Mouse (Mus musculus): ENCODE data around the gene Cfap61. TPM values are rescaled to one million over a fixed set of nuclear protein-coding genes. Genes with fewer than 3 reads are reported as not detected.

Cfap61 gene
- polyA plus RNA-seq, 1 experiment, result not detected

DNA sequence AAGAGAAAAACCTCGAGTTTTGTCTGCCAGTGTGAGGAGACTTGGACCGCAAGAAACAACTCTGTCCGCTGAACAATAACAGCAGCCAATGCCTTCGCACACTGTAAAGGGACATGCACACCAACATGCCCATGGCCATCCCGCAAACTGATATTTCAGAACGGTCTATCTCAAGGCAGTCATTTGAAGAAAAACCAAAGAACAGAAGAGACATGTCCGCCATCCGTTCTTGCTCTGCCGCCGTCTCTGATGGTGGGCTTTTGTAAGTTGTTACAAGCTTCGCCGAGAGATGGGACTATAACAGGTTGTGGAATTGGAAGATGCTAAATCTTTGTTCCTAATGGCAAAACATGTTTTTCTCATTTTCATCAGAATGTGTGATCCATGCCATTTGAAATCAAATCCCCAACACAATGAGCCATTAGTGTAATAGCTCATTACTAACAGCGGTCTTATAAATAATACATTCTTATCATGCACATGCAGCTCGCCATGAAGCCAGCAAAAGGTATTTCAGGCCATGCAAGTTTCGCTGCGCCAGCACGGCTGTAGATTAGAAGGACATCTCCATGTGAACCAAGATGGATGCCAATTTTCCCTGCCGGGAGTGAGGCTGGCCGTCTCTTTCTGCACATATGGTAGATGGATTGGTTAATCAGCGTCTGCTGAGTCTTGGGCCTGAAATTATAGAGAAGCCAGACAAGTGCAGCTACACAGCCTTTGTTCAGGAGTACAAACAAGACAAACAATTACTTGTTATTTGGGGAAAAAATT lies 36.8 kb downstream of the Cfap61 start:
- no peaks in the 10 kb centered on the region for H3K4me1 ChIP-seq (ENCODE audit: control insufficient read depth, insufficient read depth, insufficient read length, low read length)
- H3K27ac ChIP-seq (replicated peaks; ENCODE audit: low read depth, low read length), result no peak overlapping the region
- H3K4me3 ChIP-seq (ENCODE audit: insufficient read depth, low read depth, low read length), result no peak overlapping the region

DNA sequence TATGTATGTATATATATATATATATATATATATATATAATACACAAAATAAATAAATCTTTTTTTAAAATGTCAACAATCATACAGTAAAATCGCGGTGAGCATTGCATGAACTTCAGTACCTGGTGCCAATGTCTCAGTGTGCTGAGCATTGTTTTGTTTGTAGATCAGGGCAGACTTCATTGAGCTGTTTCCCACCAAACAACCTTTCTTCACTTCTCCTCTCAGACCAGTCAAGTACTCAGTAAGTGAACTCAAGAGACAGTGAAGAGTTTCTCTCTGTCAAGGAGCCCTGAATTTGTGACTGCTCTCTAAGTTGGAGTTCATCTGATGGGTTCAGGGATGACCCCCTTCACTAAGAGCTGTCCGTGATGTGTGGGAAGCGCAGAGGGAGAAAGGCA lies 38.0 kb downstream of the Cfap61 start:
- Histone ChIP-seq H3K4me3 (ENCODE audit: insufficient read depth, low read depth, low read length) (no peak overlapping the region), H3K27ac (replicated peaks; ENCODE audit: low read depth, low read length) (no peak overlapping the region), H3K4me1 (ENCODE audit: control insufficient read depth, insufficient read depth, insufficient read length, low read length) (no peaks in the 10 kb centered on the region)

DNA sequence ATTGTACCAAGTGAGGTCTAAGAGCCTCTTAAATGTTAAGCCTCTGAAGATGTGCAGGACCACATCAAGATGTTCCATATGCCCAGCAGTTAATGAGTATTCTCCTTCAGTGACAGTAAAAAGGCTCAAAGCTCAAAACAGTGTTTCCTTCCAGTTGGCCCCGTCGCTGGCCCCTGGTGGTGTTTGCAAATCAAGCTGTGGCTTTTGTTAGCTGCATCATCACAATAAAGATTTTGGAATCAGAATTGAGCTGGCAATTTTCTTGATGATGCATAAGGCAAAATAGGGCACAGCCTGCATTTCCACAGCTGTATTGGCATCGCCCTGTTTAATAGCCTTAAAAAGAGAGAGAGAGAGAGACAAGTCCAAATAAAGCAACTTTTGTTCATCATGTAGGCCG lies 45.0 kb downstream of the Cfap61 start:
- H3K4me3 ChIP-seq (ENCODE audit: insufficient read depth, low read depth, low read length), result no peak overlapping the region
- H3K27ac ChIP-seq (replicated peaks; ENCODE audit: low read depth, low read length), result no peak overlapping the region
- H3K4me1 ChIP-seq (ENCODE audit: control insufficient read depth, insufficient read depth, insufficient read length, low read length), result no peaks in the 10 kb centered on the region

DNA sequence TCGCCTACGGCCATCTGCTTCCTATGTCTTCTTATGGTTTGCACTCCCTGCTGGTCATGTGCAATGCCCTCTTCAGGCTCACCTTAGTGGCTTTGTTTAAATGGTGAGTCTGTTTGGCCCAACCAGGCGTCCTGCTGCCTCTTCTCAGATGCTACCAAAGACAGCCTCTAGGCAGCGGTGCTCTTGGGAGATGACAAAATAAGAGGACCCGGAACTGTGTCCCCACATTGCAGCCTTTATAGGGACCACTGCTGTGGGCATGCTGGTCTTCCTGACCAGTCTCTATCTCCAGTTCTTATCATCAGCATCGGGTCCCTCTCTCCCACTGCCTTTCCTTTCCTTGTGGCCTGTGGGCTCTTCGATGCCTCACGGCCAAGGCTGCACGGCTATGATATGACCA lies 46.3 kb downstream of the Cfap61 start:
- Histone ChIP-seq H3K27ac (replicated peaks; ENCODE audit: low read depth, low read length) (no peak overlapping the region), H3K4me1 (ENCODE audit: control insufficient read depth, insufficient read depth, insufficient read length, low read length) (no peaks in the 10 kb centered on the region), H3K4me3 (ENCODE audit: insufficient read depth, low read depth, low read length) (no peak overlapping the region)

DNA sequence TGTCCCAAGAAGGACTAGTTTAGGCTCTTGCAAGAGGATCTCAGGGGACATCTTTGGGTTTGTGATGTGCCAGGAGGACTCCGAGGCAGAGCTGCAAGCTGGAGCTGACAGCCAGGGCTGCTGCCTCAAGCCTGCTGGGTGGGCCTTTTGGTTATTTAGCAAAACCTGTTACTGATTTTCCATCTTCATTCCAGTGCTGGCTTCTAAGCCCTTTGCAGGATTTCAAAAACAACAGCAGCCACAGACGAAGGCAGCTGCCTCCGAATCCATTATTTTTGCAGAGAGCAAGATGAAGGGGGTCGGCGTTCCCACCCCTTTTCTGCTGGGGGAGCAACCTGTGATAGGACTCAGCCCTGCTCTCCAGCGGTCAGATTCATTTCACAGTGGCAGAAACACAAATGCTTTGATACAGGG lies 47.1 kb downstream of the Cfap61 start:
- Histone ChIP-seq H3K4me3 (ENCODE audit: insufficient read depth, low read depth, low read length) (no peak overlapping the region), H3K4me1 (ENCODE audit: control insufficient read depth, insufficient read depth, insufficient read length, low read length) (no peaks in the 10 kb centered on the region), H3K27ac (replicated peaks; ENCODE audit: low read depth, low read length) (no peak overlapping the region)

DNA sequence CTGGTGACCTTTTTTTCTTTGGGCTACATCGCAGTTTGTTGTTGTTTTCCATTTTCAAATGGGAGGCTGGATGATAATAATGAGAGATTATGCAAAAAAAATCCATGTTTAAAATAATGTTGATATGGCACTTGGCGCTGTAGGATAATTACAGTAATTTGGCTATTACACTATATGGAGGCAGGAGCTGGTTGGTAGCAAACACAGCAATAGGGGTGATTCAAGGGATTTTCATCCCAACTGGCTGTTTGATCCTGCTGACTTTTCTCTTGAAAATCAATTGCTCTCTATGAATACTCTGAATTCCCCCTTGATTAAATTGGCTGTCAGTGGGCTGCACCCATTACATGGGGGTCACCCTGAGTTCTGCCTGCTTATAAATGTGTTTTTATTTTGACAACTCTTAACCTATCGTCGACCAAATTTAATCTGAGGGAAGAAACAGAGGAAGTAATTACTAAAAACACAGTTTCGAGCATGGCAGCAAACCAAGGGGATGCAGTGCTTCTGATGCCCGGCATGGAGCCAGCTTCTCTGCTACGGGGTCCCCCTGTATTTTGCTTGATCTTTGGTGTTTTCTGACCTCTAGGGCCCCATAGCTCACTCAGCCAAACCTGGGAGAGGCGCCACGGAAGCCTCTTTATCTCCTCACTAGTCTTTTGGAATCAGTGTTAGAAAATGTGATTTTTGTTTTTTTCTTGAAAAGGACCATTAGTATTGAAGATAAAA lies 47.9 kb downstream of the Cfap61 start:
- Histone ChIP-seq H3K4me1 (ENCODE audit: control insufficient read depth, insufficient read depth, insufficient read length, low read length) (no peaks in the 10 kb centered on the region), H3K27ac (replicated peaks; ENCODE audit: low read depth, low read length) (no peak overlapping the region), H3K4me3 (ENCODE audit: insufficient read depth, low read depth, low read length) (no peak overlapping the region)

DNA sequence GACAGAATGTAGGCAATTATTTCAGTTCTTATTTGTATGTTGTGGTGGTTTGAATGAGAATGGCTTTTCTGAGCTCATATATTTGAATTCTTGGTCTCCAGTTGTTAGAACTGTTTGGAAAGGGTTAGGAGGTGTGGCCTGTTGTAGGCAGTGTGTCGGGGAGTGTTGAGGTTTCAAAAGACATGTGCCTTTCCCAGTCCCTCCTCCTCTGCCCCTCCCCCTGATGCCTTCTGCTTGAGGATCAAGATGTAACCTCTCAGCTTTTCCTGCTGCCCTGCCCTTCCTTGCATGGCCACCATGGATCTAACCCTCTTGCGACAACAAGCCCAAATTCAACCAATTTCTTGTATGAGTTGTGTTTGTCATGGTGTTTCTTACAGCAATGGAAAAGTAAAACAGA lies 53.2 kb downstream of the Cfap61 start:
- Histone ChIP-seq H3K4me3 (ENCODE audit: insufficient read depth, low read depth, low read length) (no peak overlapping the region), H3K27ac (replicated peaks; ENCODE audit: low read depth, low read length) (no peak overlapping the region), H3K4me1 (ENCODE audit: control insufficient read depth, insufficient read depth, insufficient read length, low read length) (no peaks in the 10 kb centered on the region)

DNA sequence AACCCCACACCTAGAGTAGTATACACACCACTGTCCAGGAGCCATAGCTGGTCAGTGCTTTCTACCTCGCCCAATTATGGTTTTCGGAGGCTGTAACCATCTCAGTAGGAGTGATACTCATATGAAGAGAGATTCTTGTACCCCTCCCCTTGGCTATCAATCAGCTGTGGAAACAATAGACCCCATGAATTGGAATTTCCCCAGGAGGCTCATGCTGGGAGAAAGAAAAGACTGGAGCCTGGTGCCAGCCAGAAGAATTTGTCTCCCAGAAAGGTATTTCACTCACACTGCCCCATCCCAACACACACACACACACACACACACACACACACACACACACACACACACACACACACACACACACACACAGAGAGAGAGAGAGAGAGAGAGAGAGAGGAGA lies 55.9 kb downstream of the Cfap61 start:
- no peak overlapping the region for H3K27ac ChIP-seq (replicated peaks; ENCODE audit: low read depth, low read length)
- H3K4me1 ChIP-seq (ENCODE audit: control insufficient read depth, insufficient read depth, insufficient read length, low read length), result no peaks in the 10 kb centered on the region
- H3K4me3 ChIP-seq (ENCODE audit: insufficient read depth, low read depth, low read length), result no peak overlapping the region

DNA sequence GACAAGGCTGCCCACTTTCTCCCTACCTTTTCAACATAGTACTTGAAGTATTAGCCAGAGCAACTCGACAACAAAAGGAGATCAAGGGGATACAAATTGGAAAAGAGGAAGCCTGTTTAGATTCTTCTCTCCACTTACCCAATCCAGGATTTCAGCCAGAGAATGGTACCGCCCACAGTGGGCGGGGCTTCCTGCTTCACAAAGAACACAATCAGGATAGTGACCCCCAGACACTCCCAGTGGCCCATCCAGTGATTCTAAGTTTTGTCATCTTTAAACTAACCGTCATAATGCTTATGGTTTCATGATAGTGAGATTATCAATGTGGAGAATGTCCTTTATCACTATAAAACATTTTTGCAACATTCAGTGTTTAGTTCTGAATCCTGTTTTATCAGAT lies 61.9 kb downstream of the Cfap61 start:
- Histone ChIP-seq H3K4me3 (ENCODE audit: insufficient read depth, low read depth, low read length) (no peak overlapping the region), H3K27ac (replicated peaks; ENCODE audit: low read depth, low read length) (no peak overlapping the region), H3K4me1 (ENCODE audit: control insufficient read depth, insufficient read depth, insufficient read length, low read length) (no peaks in the 10 kb centered on the region)

DNA sequence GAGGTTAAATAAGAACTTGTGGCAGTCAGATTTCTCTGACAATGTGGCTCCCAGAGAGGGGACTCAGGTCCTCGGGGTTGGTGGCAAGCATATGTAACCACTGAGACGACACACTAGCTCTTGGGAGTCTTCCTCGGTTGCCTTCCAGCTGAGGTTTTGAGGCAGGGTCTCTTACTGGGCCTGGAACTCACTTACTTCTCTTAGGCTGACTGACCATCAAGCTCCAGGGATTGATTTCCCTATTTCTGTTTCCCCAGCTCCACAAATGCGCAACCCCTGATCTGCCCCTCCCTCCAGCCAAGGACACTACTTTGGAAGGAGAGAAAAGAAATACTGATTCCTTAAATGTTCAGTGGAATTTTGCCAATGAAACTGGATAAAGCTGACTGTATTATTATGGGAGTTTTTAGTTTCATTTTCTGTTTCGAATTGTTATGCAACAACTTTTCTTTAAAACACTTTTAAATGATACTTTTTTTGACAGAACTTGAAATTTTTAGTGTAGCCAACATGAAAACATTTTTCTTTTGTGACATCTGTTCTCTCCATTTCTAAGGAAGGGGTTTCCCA lies 63.5 kb downstream of the Cfap61 start:
- Histone ChIP-seq H3K4me3 (ENCODE audit: insufficient read depth, low read depth, low read length) (peak overlapping the region; percentile 23), H3K27ac (replicated peaks; ENCODE audit: low read depth, low read length) (no peak overlapping the region), H3K4me1 (ENCODE audit: control insufficient read depth, insufficient read depth, insufficient read length, low read length) (no peaks in the 10 kb centered on the region)

DNA sequence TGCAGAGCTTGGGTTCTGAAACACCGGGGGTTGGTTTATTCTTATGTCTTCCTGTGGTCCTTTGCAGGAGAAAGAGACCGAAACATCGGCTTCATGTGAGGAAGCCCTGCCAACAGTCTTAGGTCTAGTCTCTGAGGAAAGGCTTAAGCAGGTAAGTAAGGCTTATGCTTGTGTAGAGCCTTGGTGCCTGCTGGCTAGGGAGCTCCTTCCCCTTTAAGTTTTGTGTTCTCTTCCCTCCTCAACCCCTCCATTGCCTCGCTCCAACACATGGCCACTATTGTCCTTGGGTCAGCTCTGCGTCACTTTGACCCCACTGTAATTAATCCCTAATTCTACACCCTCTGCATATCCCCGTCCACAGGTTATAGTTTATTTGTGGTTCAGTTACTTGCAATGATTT lies 74.2 kb downstream of the Cfap61 start:
- no peak overlapping the region for H3K4me3 ChIP-seq (ENCODE audit: insufficient read depth, low read depth, low read length)
- H3K27ac ChIP-seq (replicated peaks; ENCODE audit: low read depth, low read length), result no peak overlapping the region
- no peaks in the 10 kb centered on the region for H3K4me1 ChIP-seq (ENCODE audit: control insufficient read depth, insufficient read depth, insufficient read length, low read length)

DNA sequence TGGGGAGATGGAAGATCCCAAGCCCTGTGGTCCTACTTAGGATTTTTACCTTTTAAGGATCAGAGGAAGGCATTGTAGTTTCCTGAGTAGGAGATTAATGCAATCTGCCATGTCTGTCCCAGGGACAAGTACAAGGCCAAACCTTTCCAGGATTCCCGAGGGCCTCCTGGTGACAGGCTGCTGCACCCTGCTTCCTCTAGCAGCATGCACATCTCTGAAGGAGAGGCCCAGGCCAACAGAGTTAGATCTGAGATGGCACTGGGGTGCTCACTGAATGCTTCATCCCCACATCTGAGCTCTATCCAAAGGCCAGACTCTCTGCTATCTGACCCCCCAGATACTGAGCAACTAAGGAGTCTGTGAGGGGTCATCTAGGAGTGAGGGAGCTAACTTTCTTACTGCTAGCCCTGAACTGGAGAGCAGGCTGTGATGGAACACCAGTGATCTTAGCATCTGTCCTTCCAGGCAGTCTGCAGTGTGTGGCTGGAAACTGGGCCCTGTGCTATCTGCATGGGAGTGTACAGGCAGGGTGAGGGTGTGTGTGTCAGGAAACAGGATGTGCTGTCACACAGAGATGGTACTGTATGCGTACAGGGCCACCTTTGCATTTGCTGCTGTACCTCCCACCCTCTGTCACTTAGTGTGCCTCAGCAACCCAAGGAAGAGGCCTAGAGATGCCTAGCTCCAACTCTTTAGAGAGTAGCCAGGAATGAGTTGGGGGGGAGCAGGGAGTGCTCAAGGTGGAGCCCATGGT lies 75.2 kb downstream of the Cfap61 start:
- Histone ChIP-seq H3K4me3 (ENCODE audit: insufficient read depth, low read depth, low read length) (no peak overlapping the region), H3K27ac (replicated peaks; ENCODE audit: low read depth, low read length) (no peak overlapping the region), H3K4me1 (ENCODE audit: control insufficient read depth, insufficient read depth, insufficient read length, low read length) (no peaks in the 10 kb centered on the region)

DNA sequence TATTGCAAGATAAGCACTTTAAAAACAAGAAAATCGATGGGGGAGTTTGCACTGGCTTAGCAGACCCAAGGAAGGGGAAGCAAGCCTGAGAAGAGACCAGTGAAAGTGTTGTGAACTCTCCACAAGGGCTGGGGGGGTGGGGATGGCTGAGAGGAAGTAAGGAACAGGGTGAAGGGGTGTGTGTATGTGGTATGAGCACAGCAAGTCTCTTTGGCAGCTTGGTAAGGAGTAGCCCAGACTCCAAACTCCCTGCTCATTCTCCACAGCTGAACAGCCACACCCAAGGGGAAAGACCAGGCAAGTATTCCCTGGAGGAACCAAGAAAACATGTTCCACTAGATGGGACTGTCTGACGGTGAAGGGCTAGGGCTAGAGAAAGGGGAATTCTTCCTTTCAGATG lies 76.2 kb downstream of the Cfap61 start:
- Histone ChIP-seq H3K4me3 (ENCODE audit: insufficient read depth, low read depth, low read length) (no peak overlapping the region), H3K4me1 (ENCODE audit: control insufficient read depth, insufficient read depth, insufficient read length, low read length) (no peaks in the 10 kb centered on the region), H3K27ac (replicated peaks; ENCODE audit: low read depth, low read length) (no peak overlapping the region)

DNA sequence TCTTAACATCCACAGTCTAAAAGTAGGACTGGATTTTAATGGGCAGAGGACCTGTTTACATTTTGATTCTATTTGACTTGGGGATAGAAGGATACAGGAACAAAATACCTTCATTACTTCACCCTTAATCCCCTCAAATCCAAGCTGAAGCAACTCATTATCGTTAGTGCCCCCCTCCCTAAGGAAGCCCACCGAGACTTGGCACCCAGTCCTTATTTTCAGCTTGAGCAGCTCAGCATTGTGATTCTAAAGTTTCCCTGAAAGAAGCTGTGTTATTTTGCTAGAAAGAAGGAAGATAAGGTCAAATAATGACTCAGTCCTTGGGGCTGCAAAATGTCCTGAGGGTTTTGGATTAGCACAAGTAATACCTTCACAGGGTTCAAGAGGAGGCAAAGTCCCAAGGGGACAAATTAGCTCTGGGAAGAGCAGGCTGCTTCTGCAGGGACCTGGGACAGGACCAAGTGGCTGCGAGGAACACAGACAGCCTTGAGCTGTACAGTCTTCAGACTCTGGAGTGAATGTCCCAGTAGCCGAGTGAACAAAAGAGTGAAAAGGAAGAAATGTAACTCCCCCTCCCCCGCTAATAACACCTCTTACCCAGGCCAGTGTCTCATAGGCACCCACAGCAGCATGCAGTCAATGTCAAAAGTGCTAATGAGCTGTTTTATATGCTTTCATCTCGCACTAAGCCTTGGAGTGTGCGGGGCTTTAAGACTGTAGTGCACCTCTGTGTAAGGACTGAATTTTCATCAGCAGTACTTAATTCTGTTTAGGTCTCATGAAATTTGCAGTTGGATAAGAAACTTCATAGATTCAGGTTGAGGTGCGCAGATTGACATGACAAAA lies 81.0 kb downstream of the Cfap61 start:
- no peak overlapping the region for H3K4me3 ChIP-seq (ENCODE audit: insufficient read depth, low read depth, low read length)
- no peaks in the 10 kb centered on the region for H3K4me1 ChIP-seq (ENCODE audit: control insufficient read depth, insufficient read depth, insufficient read length, low read length)
- H3K27ac ChIP-seq (replicated peaks; ENCODE audit: low read depth, low read length), result no peak overlapping the region

Measured in brown adipose tissue, adult 24 weeks (tissue).